Mouse (Mus musculus) testis, postnatal 14 days (tissue): ENCODE measurements around the gene Naa80.

Experiments
- DNase-seq: peaks from one replicate; pipeline ENCODE4 v3.0.0; 2021; ENCODE audit warnings: low spot score

Naa80 gene

GRCm38 (mm10) chr9:107596619-107597569 lies 18.2 kb downstream of the Naa80 start:
- DNase-seq = no peak

GRCm38 (mm10) chr9:107598385-107598784 lies 19.7 kb downstream of the Naa80 start:
- DNase-seq = no peak

DNA sequence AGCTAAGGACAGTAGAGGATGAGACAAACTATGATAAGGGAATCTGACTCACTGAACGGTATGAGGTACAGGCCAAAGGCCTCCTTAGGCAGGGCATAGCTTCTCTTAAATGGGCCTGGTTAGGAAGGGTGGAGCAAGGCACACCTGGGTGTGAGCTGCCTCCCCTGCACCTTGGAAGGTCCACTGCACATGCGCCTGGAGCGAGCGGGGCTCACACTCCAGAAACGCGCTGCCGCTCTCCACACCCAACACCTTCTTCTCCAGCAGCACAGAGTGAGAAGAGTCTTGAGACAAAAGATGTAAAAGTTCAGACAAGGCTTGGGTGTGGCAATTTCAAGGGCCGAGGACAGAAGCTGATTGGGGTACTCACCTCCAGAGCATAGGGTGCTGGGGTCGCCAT lies 20.7 kb downstream of the Naa80 start:
- DNase-seq = no peak

GRCm38 (mm10) chr9:107599842-107600241 lies 21.2 kb downstream of the Naa80 start:
- no peak for DNase-seq

DNA sequence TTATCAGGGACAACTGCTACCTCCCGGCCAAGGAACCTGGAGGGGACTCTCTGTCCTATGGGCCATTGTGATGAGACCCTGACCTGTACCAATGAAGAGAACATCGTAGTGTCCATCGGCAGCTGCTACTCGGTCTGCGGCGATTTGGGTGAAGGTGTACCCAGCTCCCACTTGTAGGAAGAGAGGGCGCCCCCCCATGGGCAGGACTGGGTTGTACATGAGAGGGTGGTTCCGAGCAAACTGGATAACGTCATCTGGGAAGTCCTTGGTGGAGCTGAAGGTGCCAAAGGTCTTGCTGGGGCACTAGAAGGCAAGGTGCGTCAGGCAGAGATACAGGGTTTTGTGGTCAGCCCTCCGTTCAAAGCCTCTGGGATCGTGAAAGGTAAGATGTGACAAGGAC lies 22.1 kb downstream of the Naa80 start:
- DNase-seq = no peak

GRCm38 (mm10) chr9:107601275-107601674 lies 22.6 kb downstream of the Naa80 start:
- DNase-seq = no peak

DNA sequence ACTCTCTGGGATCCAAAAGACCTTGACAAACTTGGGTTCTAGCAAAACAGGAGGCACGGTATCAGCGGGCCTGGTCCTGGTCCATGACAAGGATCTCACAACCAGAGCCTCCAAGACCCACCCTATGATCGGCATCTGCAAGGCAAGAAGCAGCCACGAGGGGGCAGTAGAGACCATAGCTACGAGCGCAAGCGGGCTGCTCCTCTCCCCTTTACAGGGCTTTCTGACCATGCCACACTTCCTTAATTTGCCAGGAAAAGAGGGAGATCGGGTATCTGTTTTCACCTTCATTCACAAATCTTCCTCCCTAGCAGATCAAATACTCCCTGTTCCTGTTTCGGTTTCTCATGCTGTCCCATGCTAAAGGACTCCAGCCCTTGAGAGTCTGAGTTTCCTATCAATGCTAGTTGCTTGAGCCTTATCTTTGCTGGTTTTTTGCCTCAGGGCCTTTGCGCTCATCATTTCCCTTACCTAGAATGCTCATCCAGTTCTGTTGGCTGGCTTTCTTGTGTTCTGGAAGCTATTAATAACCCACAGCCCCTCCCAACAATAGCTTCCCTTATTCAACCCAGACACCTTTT lies 23.5 kb downstream of the Naa80 start:
- peak; percentile 81 for DNase-seq

GRCm38 (mm10) chr9:107603251-107603650 lies 24.6 kb downstream of the Naa80 start:
- no peak for DNase-seq

GRCm38 (mm10) chr9:107605041-107605661 lies 26.5 kb downstream of the Naa80 start:
- no peak for DNase-seq

DNA sequence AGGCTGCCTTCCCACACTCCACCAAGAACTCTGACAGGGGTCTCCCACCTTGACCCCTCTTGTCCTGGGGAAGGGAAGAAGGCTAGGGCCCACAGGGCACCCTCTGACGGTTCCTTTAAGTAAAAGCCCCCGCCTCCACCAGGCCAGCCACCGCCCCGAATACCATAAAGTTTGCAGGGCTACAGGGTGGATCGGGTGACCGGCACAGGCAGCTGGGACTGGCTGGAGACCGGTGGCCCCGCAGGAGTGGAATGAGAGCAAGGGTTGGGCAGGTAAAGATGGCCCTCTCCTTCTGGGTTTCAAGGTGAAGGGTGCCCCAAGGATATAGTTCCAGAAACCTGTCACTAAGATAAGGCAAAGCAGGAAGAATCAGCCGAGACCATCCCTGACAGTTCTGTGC lies 27.9 kb downstream of the Naa80 start:
- no peak for DNase-seq

DNA sequence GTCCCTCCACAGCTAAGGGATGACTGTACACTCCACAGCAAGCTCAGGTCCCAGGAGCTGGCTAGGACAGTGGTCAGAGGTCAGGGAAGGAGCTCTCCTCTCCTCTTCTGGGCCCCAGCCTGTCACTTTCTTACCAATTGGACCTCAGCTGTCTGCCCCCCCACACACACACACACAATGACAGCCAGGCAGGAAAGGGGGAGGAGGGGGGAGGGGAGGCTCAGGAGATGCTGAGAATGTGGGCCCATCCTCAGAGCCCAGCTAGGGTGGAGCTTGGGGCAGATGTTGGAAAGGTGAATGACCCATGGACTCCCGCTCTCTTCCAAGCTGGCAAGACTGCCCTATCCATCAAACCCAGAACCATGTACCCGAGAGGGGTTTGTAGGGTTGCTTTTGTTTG lies 28.3 kb downstream of the Naa80 start:
- no peak for DNase-seq

- DNase-seq = no peak
Observed at GRCm38 (mm10) chr9:107607653-107608245, 29.1 kb downstream of the Naa80 start.

DNA sequence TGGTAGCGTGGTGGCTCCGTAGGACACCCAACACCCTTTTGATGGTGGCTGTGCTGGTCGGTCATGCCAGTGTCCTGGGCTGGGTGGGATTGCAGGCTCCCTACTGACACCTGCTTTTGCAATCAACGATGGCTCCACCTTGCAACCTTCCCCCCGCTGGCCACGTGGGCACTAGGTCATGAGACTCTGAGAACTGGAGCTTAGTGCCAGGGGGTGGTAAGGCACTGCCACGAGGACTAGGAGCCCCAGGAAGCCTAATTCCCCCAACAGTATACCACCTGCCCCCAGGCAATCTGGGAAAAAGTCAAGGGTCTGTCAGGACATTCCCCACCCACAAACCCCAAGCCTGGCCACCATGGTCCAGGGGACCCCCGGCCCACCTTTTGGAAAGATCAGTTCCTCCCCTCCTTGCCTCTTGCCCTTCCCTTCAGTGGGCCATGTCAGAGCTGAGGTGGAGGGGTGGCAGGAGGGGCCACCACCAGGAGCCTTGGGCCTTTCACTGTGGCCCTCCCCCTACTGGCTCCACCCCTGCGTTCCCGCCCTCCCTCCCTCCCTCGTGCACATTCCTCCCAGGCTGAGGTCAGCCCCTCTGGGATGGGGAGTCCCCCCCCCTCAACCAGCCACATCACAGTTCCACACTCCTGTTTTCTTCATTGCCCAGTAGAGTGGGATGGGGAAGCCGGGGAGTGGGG lies 30.2 kb downstream of the Naa80 start, which contains the start of gene Sema3b:
Gene Sema3b (minus strand): TSS at position 489 of the 692 bp plus-strand sequence.
- no peak for DNase-seq

DNA sequence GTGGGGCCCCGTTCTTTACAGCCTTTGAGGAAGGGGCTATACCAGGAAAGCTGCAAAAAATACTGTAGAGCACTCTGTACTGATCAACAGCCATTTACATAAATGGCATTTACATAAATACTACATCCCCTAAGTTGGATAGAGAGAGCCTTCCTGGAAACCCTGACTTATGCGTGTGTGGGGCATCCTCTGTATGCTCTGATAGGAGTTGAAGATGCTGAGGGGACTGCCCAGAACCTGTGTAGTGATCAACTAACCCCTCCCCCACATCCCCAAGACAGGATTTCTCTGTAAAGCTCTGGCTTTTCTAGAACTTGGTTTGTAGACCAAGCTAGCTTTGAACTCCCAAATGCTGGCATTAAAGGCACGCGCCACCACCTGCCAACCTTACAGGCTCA lies 30.7 kb downstream of the Naa80 start:
- no peak for DNase-seq

GRCm38 (mm10) chr9:107611456-107612190 lies 32.9 kb downstream of the Naa80 start:
- DNase-seq = no peak

- peak; percentile 94 for DNase-seq
Observed at GRCm38 (mm10) chr9:107612191-107612944, 33.7 kb downstream of the Naa80 start.

GRCm38 (mm10) chr9:107612945-107613569 lies 34.4 kb downstream of the Naa80 start:
- no peak for DNase-seq

- no peak for DNase-seq
Observed at GRCm38 (mm10) chr9:107615035-107615434, 36.3 kb downstream of the Naa80 start.

DNA sequence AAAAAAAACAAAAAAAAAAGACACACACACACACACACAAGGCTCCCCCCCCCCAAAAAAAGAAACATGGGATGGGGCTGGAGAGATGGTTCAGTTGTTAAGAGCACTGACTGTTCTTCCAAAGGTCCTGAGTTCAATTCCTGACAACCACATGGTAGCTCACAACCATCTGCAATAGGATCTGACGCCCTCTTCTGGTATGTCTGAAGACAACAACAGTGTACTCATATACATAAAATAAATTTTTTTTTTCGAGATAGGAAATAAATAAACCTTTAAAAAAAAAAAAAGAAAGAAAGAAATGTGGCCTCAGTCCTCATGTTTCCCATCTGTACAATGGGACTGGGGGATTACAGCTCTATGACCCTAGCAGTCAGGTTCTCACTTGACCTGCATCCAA lies 38.8 kb downstream of the Naa80 start:
- DNase-seq = no peak

DNA sequence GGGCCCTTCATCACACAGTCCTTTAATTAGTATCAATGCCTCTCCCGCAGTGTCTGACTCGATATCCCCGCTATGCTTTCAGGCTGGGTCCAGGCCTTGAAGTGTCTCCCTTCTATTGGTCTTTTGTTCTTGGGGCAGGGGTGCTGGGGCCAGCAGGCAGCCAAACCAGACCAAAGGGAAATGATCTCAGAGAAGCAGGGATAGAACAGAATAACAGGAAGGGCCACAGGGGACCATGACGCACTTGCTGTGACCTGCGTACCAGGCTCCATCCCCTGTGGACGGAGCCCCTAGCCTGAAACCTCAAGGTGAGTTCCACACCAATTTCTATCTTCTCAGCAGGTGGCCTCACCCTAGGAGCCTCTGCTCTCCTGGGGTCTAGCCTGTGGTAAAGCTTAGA lies 39.4 kb downstream of the Naa80 start:
- DNase-seq = no peak
